Comparison of ENCODE assay signal across 18 mouse cellular contexts in genomic region chr13:73564201-73564600, GRCm38 (mm10). TPM values are rescaled to one million over a fixed set of nuclear protein-coding genes. Genes with fewer than 3 reads are reported as not detected.
"Had no signal": no experiment of that assay in that cellular context is flagged by ENCODE, and none has a peak within 500 bp of the region (broad histone marks: within the 10 kb centered on the region; RNA-seq: fewer than 3 reads in every experiment).

No protein-coding gene starts in this region.

- DNase-seq: retina, postnatal 1 day; right cerebral cortex, adult 18-20 months; right cerebral cortex, postnatal 14 days; right cerebral cortex, postnatal 25 days; right cerebral cortex, postnatal 4 days; spleen, adult 18-20 months; thymus, adult 18-20 months; thymus, adult 2 months; thymus, postnatal 14 days; thymus, postnatal 25 days; thymus, postnatal 36 days; thymus, postnatal 4 days had no signal

- H3K27me3 ChIP-seq: neural tube, embryonic 13.5 days; neural tube, embryonic 15.5 days; stomach, embryonic 15.5 days had no signal

- H3K4me1 ChIP-seq: neural tube, embryonic 13.5 days; neural tube, embryonic 15.5 days; stomach, embryonic 15.5 days had no signal

- H3K27ac ChIP-seq: neural tube, embryonic 13.5 days; neural tube, embryonic 15.5 days; stomach, embryonic 15.5 days; stomach, postnatal 0 days had no signal

- H3K36me3 ChIP-seq: neural tube, embryonic 13.5 days; neural tube, embryonic 15.5 days; stomach, embryonic 15.5 days had no signal

- H3K9me3 ChIP-seq: neural tube, embryonic 13.5 days; neural tube, embryonic 15.5 days; stomach, embryonic 15.5 days had no signal

- H3K4me3 ChIP-seq: neural tube, embryonic 13.5 days; neural tube, embryonic 15.5 days; stomach, embryonic 15.5 days had no signal

RNA-seq across cellular contexts. Expression of gene Slc6a3, which starts 27.7 kb away (rescaled TPM):
- polyA plus RNA-seq: neural tube, embryonic 14.5 days; stomach, embryonic 14.5 days; stomach, postnatal 0 days had no signal
